Mouse (Mus musculus) kidney, embryonic 16.5 days (tissue): Measurements from ENCODE around the gene Il20ra. TPM values are rescaled to one million over a fixed set of nuclear protein-coding genes. Genes with fewer than 3 reads are reported as not detected.

Experiments
- polyA plus RNA-seq: library from polyadenylated mRNA; unstranded; fragments of >200 nt; fragmentation: Nextera tagmentation; extraction: Ambion mirVana; gene quantifications from 2 replicates; pipeline ENCODE4 v1.2.1, GENCODE M21; 2015

Gene Il20ra
- polyA plus RNA-seq, 1 experiment from 2014 or later = 0.07 TPM

Other genes starting within 250 kb of the Il20ra start
- 59.8 and 67.1 TPM in 2 replicates for gene Ifngr1, start 120.6 kb upstream of the Il20ra start, polyA plus RNA-seq
- gene Il22ra2, start 90.6 kb upstream of the Il20ra start, polyA plus RNA-seq = not detected in 2 replicates
- 0.32 and 0.49 TPM in 2 replicates for gene Slc35d3, start 138.9 kb downstream of the Il20ra start, polyA plus RNA-seq
- 39.1 and 40.4 TPM in 2 replicates for gene Pex7, start 195.1 kb downstream of the Il20ra start, polyA plus RNA-seq
- 2.4 and 3.0 TPM in 2 replicates for gene Map3k5, start 221.9 kb downstream of the Il20ra start, polyA plus RNA-seq